Mouse (Mus musculus): ENCODE data around the gene Ptprd.
A peak's percentile ranks its signal among the peaks of the same experiment; 100 is the strongest.

Ptprd gene

DNA sequence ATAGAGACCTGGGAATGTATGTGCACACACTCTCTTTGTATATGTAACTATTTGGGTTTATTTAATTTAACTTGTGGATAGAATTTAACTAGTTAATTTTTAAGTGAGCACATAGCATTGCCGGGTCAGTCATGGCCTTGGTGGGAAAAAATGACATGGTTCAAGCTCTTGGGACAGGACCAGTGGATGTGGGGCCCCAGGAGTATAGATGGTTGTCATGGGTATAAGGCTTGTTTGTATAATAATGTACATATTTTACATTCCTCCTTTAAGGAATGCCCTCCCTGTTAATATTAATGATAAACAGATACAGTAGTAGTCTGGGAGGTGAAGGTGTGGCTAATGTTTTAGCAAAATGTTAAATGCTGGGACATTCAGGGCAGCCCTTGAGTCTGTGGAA is 962.8 kb downstream of the Ptprd start:
- no peak for DNase-seq (ENCODE audit: low read depth)

DNA sequence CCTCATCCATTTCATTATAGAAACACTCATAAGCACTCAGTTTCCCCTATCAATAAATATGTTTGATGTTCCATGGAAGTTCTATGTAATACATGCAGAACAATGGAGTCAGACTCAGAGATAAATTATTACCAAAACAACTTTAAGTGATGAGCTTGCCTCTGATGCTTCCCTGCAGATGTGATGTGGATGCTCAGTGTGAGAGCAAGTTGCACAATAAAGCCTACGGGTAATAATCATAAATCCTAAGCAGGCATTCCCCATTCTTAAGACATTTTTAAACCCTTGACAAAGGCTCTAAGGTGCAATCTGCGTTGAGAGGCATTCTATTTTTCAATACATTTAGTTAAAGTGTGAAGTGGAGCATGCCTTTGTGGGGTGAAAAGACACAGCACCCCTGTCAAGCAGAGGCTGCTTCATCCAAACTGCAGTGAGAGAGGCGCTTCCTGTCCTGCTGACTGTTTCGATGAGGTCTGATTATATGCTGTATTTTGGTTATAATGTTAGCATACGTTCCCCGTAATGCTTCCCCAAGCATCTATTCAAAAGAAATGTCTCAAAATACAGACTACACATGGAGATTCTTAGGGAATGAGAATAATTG is 969.8 kb downstream of the Ptprd start:
- no peak for DNase-seq (ENCODE audit: low read depth)

- no peak for DNase-seq (ENCODE audit: low read depth)
Measured at GRCm38 (mm10) chr4:77238144-77238543, 973.6 kb downstream of the Ptprd start.

- no peak for DNase-seq (ENCODE audit: low read depth)
Measured at GRCm38 (mm10) chr4:77233243-77233642, 978.5 kb downstream of the Ptprd start.

DNA sequence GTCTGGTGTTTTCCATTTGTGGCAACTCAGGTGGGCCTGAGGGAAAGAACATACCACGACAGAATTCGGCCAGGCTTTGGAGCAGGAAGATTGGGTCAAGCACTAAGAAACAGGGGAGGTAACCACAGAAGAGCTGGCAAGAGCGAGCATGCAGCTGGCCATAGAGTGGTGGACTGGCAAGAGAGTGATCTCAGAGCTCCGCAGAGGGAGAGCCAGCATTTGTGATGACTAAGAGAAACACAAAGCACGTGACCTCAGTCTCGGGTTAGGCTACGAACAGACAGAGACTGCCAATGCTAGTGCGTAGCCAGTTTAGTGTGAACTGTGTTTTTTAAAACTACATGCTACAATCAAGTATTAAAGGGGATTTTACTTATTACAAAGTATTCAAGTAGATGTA is 1042.9 kb downstream of the Ptprd start:
- no peak for DNase-seq (ENCODE audit: low read depth)

GRCm38 (mm10) chr4:77157601-77158000 is 1054.2 kb downstream of the Ptprd start:
- no peak for DNase-seq (ENCODE audit: low read depth)

- DNase-seq (ENCODE audit: low read depth) = no peak
Measured at GRCm38 (mm10) chr4:77155561-77155960, 1056.2 kb downstream of the Ptprd start.

DNA sequence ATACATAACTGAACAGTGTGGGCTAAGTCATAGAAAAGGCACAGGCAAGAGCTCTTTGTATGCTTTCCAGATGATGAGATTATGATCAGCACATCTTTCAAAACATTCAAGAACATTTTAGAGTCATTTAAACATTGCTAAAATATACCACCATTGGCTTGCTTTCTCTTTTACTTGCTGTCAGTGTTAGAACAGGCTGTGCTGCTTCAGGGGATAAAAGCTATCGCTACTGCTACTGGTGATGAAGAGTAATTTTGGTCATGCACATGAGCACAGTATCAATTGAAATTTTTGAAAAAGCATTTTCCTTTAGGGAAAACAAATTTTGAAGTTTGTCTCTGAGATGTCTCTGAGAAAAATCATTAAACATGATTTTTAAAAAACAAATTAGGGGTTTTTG is 1056.7 kb downstream of the Ptprd start:
- DNase-seq (ENCODE audit: low read depth) = no peak

GRCm38 (mm10) chr4:77124852-77125251 is 1086.9 kb downstream of the Ptprd start:
- no peak for DNase-seq (ENCODE audit: low read depth)

- no peak for DNase-seq (ENCODE audit: low read depth)
Measured at GRCm38 (mm10) chr4:77110894-77111293, 1100.9 kb downstream of the Ptprd start.

DNA sequence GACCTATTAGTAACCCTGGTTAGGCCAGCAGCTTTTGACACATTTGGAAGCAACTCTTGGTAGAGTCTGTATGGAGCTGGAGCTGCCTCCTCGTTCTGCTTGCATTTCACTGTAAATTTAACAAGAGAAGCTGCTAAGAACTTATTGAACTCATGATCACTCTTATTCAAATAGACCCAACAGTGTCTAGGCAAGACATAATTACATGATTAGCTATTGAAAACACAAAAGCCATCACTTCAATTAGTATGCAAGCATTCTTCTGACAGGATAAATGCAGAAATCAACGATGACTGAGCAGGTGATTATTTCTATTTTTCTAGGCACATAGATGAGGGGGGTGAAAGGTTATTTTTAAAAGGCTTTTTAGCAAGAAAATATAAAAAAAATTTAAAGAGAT is 1104.5 kb downstream of the Ptprd start:
- DNase-seq (ENCODE audit: low read depth) = no peak

- peak; percentile 1 for DNase-seq (ENCODE audit: low read depth)
Measured at GRCm38 (mm10) chr4:77083165-77083564, 1128.6 kb downstream of the Ptprd start.

- DNase-seq (ENCODE audit: low read depth) = no peak
Measured at GRCm38 (mm10) chr4:77077607-77078006, 1134.2 kb downstream of the Ptprd start.

- DNase-seq (ENCODE audit: low read depth) = no peak
Measured at GRCm38 (mm10) chr4:77050536-77051207, 1161.1 kb downstream of the Ptprd start.

GRCm38 (mm10) chr4:77004483-77004882 is 1207.3 kb downstream of the Ptprd start:
- DNase-seq (ENCODE audit: low read depth) = no peak

GRCm38 (mm10) chr4:76996172-76996571 is 1215.6 kb downstream of the Ptprd start:
- no peak for DNase-seq (ENCODE audit: low read depth)

- no peak for DNase-seq (ENCODE audit: low read depth)
Measured at GRCm38 (mm10) chr4:76989961-76990360, 1221.8 kb downstream of the Ptprd start.

- no peak for DNase-seq (ENCODE audit: low read depth)
Measured at GRCm38 (mm10) chr4:76977056-76977809, 1234.5 kb downstream of the Ptprd start.

DNA sequence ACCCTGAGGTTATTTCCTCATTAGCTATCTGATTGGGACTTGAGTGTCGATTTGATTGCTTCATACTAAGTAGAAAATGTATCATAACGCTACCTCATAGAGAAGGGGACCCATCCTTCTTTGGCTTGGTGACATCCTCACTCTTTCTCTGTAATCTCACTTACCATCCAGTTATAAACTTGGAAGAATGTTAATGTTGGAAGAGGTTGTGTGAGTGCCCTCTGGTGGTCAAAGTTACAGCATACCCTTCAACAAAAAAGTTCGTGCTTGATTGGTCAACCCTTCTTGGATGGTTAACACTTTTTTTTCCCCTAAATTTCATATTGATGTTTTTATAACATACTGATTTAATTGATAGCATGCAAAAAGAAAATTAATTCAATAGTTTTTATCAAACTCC is 1263.5 kb downstream of the Ptprd start:
- DNase-seq (ENCODE audit: low read depth) = no peak

DNA sequence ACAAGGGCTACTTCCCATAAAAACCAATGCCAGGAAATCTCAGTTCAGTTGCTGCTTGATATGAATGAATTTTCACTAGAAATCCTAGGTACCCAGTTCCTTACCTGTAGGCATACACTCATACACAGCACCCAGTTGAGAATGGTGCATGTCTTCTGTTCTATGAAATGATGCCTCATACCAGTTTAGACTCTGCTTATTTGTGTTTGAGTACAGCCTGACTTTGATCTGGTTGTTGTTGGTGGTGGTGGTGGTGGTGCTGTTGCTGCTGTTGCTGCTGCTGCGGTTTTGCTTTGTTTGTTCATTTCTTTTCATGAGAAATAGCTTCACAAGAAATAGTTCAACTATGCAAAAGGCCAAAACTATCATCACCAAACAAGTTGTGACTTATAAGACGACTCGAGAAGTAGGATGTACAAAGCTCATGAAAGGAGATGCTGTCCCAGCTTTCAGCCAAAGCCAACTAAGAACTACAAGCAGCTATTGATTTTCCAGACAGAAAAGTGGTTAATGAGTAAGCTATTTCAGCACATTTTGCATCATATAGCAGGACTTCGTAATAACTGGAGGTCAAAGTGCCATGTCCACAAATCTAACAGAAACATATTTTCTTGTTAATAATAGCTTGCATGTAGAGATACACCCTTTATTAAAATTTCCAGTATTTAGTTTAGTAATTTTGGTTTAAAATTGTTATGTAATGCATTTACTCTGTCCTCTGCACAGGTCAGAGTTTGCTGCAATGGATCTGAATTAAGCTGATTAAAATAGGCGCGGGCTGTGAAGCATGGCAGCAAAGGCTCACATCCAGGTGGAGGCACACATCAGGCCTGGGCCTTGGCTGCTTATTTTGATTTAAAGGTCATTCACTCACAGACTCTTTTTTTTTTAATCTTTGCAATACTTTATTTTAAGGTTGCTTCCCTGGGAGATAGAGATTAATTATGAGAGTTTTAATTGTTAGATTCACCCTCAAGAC is 1270.1 kb downstream of the Ptprd start:
- no peak for DNase-seq (ENCODE audit: low read depth)

- DNase-seq (ENCODE audit: low read depth) = no peak
Measured at GRCm38 (mm10) chr4:76931559-76931958, 1280.2 kb downstream of the Ptprd start.

DNA sequence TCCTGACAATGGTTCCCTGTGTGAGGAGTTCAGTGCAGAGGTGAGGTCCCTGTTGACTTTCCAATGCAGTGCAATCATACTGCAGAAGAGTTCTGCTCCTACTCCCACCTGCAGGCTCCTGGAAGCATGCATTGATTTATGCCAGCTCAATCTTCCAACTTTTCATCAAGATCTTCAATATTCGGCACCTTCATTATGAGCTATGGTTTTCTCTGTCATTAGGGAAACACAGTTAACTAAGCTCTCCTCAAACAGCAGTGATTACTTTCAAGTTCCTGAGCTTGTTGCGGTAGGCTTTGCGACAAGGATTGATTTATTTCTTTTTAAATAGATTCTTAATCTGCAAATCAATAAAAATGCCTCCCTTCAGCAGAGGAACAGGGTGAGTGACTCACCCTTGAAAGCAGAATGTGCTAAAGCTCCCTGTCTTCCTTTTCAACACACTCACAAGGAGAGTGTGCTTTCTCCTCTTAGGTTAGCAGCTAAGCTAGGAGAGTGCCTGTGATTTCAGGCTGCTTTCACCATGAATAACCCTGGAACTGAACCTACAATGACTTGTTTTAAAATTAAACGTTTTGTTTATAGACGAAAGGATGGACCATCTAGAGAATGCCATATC is 1298.1 kb downstream of the Ptprd start:
- no peak for DNase-seq (ENCODE audit: low read depth)

All from c-Kit-positive CD71-positive TER-119-negative erythroid progenitor cells, embryonic 14.5 days (primary cell).